Mouse (Mus musculus) thymus, postnatal 25 days (tissue): ENCODE data around the gene Gpr176.

Experiments
- DNase-seq: peaks from one replicate; pipeline ENCODE4 v3.0.0; 2022

Gene Gpr176

DNA sequence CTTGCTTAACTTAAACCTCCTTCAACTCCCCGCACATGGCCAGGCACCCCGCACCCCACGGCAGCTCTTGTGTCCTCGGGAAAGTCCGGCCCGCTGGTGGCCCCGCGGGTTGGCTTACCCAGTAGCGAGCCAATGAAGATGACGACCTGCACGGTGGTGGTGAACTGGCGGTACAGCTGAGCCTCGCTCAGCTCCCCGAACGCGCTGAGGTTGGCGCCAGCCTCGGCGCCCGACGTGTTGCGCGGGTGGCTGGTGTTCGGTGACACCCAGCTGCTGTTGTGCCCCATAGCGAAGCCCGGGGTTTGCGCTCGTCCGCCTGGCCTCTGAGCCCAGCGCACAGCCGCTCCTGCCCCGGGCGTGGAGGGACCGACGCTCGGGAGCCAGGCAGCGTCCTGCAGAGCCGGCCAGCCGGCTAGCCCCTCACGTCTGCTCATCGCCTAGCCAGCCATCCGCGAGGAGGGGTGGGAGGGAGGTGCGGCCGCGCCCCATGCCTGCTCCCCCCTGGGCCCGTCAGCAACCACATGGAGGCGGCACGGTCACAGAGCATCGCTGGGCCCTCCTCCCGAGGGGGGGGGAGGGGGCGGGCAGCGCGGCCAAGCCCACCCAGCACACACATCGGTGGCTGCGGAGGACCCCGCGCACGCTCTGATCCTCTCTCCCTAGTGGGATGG is at the start of gene Gpr176:
Gene Gpr176, minus strand, starts transcription at position 519 of the 671 bp plus-strand sequence.
- DNase-seq: peak; percentile 16

DNA sequence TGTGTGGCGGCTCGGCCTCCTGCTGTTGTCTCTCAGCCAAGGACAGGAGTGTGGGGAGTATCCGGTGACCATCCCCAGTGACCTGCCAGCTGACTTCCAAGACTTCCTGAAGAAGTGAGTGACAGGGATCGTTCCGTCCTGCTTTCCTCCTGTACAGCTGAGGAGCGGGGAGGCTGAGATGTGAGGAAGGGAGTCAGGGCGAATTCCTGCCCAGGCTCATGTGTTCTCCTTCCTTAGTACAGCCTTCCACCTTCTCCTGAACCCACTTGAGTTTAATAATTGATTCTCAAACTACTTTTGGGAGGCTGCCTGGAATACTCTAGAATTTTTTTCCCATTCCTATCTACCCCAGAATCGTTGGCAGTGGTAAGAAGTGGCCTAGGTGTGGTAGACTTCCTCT is 49.2 kb upstream of the Gpr176 start:
- DNase-seq: no peak

GRCm38 (mm10) chr2:118421951-118422350 is 48.7 kb upstream of the Gpr176 start:
- DNase-seq: no peak

GRCm38 (mm10) chr2:118418076-118418475 is 44.9 kb upstream of the Gpr176 start:
- no peak for DNase-seq

- DNase-seq: no peak
These were observed 42.6 kb upstream of the Gpr176 start for GRCm38 (mm10) chr2:118415601-118416355.

DNA sequence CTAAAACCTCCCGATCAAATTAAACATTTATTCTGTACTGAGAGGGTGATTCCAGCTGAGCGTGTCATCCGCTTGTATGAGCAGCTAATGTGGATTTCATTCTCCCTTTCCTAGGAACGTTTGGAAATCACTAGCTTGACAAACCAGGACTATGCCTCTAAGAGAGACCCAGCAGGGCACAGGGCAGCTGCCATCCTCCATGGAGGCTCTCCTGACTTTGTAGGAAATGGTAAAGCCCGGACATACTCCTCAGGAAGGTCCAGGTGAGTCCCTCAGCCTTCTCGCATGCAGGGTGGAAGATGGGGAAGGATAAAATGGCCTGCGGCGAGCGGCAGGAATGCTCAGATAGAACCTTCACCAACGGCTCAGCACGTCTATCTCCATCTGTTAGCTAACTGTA is 39.6 kb upstream of the Gpr176 start:
- DNase-seq: no peak

- DNase-seq: no peak
These were observed 35.2 kb upstream of the Gpr176 start for GRCm38 (mm10) chr2:118408336-118408895.

GRCm38 (mm10) chr2:118406811-118407210 is 33.6 kb upstream of the Gpr176 start:
- DNase-seq: no peak

- DNase-seq: no peak
These were observed 32.3 kb upstream of the Gpr176 start for GRCm38 (mm10) chr2:118405568-118405967.

DNA sequence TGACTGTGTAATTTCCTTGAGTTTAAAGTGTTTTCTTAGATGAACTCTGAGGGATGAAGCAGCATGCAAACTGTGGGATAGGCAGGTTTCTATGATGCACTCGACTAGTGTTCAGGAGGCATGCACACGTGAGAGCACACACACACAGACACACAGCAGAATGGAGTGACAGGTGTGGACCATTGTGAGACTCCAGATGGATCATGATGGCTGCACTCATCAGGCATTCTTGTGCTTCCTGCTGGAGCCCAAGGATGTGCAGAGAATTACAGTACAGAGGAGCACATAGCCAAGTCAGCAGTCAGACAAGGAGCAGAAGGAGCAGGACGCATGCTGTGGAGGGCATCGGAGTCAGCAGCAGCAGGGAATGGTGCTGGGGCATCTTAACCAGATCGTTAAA is 31.1 kb upstream of the Gpr176 start:
- no peak for DNase-seq

- no peak for DNase-seq
These were observed 28.9 kb upstream of the Gpr176 start for GRCm38 (mm10) chr2:118401834-118402727.

DNA sequence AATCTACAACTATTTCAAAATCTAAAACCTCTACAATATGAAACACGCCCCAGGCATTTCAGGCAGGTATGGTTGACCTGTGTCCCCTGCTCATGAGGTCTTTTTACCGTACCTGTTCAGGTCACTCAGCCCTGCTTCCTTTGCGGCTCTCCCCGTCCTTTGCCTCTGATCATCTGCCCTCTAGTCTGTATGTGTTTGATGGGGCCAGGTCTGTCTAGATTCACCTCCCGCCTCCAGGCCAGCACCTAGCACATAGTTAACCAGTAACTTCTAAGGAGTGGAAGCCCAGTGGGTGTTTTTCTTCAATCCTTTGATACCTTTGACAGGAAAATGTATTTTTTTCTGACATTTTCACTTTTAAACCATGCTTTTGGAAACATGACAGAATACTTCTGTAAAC is 26.5 kb upstream of the Gpr176 start:
- DNase-seq: no peak

DNA sequence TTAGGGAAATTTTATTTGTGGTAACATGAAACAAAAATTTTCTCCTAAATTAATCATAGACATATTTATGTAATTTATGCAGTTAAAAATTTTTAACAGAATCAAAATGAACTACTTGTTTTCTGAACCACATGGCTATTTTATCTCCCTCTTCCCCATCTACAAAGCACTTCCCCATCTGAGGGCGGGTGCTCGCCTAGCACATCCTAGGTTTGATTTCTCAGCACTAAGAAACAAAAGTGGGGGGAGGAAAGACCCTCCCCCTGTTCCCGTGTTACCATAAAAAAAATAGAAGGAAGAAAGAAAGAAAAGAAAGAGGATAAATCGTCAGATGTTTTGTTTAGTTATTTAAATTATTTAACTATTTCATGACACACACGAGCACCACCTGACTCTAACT is 18.0 kb upstream of the Gpr176 start:
- DNase-seq: no peak

GRCm38 (mm10) chr2:118390072-118390471 is 16.9 kb upstream of the Gpr176 start:
- DNase-seq: no peak

- no peak for DNase-seq
These were observed 16.4 kb upstream of the Gpr176 start for GRCm38 (mm10) chr2:118389569-118389968.

DNA sequence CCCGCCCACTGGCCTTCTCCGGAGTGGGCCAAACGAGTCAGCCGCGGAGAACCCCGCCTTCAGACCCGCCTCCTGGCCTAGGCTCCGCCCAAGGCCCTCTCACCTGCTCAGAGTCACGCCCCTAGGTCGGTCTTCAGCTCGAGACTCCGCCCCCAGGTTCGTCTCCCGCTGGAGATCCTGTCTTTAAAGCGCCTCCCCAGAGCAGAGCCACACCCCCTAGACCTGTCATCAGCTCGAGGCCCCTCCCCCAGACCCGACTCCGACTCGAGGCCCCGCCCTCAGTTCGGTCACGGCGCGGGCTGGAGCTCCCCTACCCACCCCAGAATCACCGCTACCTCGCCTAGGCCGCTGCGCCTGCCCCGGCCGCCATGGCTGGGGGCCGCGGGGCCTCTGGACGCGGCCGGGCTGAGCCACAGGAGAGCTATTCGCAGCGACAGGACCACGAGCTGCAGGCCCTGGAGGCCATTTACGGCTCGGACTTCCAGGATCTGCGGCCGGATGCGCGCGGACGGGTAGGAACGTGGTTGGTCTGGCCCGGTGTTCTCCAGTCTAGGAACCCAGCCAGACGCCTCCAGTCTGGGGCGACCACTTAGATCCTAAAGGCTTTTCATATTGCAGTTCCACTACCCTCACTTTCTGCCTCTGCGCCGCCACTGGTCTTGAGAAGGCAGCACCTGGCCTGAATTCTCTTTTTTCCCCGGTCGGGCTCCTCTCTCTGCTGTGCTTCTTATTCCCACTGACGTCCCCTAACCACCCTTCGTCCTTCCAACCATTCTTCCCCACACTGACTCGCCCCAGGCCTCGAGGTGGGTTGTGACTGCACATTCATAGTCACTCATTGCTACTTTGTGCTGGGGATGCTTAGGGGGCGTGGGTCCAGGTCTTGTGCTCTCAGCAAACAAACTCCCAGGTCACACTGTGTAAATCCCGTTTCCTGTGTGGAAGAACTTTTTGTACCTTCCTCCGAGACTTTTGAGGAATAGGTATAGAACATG is 15.4 kb upstream of the Gpr176 start, which contains the start of gene Eif2ak4:
Gene Eif2ak4, plus strand, starts transcription at position 278 of the 995 bp plus-strand sequence.
- DNase-seq: peak; percentile 99

DNA sequence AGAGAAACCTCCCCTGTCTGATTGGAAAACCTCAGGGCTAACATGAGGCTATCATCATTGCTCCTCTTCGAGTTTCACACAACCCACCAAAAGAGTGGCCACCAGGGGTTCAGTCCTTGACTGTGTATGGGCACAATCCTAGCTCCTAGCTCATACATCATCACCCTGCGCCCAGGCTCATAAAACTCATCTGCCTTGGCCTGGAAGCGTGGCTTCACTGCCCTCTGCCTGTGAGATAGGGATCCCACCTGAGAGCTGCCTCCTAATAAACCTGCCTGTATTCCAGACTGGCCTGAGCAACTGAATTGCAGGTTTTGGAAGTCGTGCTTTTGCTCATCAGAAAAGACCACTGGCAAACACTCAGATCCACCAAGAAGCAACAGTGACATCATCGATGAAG is 10.2 kb upstream of the Gpr176 start:
- no peak for DNase-seq

GRCm38 (mm10) chr2:118379756-118380155 is 6.5 kb upstream of the Gpr176 start:
- DNase-seq: no peak

GRCm38 (mm10) chr2:118375931-118376330 is 2.7 kb upstream of the Gpr176 start:
- DNase-seq: no peak

DNA sequence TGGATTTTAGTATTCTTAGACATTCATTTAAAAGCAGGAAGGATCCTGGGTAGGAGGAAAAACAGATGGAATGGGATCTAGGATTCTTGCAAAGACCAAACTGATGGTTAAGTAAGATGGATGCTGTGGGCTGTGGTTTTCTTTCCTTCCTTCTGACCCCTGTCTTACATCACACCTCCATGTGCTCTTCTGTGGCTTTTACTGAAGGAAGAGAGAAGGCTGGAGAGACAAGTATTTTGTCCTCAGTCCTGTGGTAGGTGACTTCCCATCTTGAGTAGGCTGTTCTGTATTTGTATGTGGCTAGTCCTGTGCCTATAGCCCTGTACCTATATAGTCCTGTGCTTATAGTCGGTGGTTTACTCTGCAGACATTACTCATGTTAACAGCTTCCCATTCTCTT is 2.3 kb upstream of the Gpr176 start:
- DNase-seq: no peak

DNA sequence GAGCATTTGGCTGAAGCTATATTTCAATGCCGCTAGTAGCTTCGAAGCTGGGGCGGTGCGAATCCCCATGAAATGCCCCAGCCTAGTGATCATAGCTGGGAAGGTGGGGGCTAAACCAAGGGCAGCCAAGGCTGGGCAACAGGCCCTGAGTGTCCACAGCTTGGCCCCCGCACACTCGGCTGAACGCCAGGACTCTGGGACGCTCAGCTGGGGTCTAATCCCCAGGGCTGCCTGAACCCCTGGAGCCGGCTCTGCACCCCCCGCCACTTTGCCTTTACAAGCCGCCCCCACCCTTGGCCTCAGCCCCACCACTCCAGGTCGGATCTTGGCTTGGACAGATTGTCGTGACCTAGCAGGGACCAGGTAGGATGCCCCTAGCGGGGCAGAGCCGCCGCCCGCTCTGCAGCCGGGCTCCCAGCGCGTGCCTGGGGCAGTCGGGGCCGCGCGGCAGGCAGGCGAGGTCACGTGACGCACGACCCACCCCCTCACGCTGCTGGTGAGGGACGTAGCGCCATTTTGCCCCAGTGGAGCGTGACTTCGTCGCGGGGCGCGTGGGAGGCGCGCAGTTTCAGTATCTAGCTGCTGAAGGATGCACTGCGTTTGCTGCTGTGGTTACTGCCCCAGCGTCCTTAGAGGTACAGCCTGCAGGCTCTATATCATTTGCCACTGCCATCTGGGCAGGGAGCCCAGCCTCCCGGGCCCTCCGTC is 507 bp upstream of the Gpr176 start:
- DNase-seq: peak; percentile 77
